Mouse (Mus musculus): ENCODE data around the gene Smarcd3.

- no peak for TF ChIP-seq CTCF (IDR thresholded peaks at IDR 0.05; ENCODE audit: extremely low read depth, insufficient read length, insufficient replicate concordance, low read depth, low read length)
- no peak for TF ChIP-seq POLR2A (IDR thresholded peaks at IDR 0.05; ENCODE audit: low read depth, low read length)
These were observed 25.5 kb upstream of the Smarcd3 start for GRCm38 (mm10) chr5:24649701-24650100.
